Mouse (Mus musculus) skeletal muscle tissue, adult 2 months (tissue): ENCODE measurements around the gene Mapk1ip1.

Source experiments
- DNase-seq: peaks from one replicate; pipeline ENCODE4 v3.0.0-alpha.2; 2012; ENCODE audit warnings: low read depth, low spot score

The Mapk1ip1 gene

DNA sequence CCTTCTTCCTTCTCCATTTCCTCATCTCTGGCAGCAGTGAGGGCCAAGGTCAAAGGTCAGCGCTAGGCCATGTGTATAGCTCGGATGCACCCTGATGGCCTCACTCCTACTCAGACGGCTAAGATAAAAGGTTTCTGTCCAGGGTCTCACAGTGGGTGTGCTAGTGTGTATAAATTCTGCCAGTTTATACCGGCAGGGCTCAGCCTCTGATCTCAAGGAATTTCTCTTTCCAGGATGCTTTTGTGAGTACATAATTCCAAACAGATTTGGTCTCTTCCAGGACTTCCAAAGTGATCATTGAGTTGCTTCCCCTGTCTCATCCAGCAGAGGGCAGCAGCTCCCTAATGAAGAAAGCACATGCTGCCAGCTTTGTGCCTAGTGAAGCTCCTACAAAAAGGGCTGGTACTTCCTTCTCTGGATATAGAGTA lies 5.5 kb downstream of the Mapk1ip1 start:
- peak; percentile 66 for DNase-seq

DNA sequence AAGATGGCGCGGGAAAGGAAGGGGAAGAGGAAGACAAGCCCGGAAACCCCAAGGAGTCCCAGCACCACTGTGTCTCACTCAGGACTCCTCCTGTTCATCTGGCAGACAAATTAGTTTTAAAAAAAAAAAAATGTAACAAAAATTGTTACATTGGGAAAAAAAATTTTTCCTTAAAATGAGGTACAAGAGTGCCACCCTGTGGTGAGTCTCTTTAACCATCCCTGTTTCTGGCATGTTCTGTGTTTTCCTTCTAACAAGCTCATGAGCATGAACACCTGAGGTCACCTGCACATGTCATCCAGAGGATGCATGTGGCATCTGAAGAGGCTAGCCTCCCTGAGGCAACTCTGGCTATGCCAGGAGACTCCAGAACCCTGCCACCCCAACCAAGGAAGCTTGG lies 11.0 kb downstream of the Mapk1ip1 start:
- DNase-seq: no peak

DNA sequence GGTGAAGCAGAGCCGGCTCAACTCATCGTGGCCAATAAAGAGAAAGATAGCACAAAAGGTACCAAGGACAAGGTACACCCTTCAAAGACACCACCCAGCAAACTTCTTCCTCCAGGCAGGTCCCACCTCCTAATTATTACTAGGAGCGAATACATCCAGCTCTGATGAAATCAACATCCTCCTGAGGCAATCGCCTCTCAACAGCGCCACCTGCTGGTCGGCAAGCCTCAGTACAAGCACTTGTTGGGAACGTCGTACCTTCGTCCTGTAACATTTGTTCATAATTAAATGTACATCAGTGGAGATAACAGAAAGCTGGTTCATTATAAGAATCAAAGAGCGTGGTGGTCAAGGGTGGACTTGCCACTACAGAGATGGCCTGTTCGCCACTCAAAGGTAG lies 18.3 kb downstream of the Mapk1ip1 start:
- peak; percentile 40 for DNase-seq

DNA sequence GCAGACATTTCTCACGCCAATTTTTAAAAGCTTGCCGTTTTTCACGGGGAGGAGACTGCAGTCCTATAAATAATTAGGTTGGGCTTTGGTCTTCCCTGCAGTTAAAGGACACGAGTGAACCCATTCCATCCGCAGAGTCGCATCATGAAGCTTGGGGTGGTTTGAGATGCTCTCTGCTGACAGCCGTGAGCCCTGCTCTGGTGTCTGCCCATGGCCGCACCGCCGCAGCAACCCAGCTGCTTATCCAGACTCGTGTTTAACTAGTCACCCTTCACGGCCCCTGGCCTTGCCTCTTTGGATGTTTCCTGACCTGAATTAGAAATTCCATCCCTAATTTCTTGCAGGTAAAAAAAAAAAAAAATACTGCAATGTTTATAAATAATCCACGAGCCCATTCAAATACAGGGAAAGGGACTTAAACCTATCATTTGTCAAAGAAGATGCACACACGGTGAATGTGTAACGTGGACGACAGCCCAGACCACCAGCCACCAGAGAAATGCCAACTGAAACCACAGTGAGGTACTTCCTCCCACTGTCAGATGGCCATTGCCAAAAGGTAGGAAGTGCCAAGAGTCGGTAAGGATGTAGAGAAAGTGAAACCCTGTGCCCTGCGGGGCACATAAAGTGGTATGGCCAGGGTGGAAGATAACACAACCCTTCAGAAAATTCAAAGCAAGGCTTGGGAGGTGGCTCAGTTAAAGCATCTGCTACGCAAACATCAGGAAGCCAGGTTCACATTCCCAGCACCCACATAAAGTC lies 20.9 kb downstream of the Mapk1ip1 start:
- DNase-seq: no peak

DNA sequence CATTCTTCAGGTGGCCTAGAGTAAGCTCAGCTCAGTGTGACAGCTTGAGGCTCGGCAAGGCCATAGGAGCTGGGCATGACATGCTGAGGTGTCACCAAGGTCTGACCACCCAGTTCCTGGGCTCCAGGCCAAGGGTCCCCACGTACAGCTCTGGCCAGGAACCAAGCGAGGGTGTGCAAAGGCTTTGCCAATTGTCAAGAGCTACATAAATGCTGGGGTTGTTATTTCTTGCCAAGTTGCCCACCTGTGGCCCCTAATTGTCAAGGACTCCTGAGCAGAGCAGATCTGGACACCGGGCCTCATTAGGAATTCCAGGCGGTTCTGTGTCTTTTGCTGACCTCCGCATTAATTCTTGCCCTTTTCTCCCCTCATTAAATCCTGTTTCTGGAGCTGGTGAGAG lies 21.6 kb downstream of the Mapk1ip1 start:
- DNase-seq: no peak

DNA sequence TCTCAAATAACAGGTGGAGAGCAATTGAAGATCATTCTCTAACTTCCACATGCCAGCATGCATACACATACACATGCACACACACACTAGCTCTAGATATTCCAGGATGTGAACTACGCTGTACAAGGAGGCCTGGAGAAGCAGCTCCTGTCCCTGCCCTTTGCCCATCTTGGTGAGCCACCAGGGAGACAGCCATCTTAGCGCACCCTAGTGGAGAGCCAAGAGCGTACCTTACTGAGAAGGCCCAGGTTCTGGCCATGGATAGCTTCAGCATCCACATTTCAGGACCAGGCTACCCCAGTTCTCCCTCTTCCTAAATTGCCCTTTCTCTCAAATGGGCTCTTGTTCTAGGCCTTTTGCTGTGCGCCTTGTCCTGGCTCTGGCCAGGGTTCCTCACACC lies 27.8 kb downstream of the Mapk1ip1 start:
- DNase-seq: no peak

DNA sequence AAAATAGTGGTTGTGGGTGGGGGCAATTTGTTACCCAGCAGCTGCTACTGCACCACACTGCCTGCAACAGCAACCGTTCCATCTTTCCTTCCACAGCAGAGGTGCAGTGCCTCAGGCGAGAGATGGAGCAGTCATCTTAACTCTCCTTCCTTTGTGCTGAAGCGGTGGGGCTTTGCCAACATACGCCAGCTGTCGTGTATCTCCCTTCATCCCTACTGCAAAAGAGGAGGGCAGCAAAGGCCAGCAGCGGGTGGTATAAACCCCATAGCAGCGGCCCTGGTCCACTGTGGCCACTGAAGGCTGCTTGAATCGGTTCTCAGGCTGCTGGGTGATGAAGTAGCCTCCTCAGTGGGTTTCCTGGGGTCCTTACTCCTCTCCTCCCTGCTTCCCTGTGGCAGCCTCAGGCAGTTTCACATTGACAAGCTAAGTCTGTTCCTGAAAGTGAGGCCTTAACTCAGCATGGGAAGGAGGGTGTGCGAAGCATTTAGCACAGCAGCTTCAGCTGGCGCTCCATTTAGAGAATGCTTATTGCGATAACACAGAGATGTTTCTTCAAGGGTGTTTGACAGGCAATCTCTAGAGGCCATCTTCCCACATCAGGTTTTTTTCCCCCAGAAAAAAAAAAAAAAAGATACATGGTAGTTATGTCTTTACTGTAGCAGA lies 32.7 kb downstream of the Mapk1ip1 start:
- DNase-seq: no peak

DNA sequence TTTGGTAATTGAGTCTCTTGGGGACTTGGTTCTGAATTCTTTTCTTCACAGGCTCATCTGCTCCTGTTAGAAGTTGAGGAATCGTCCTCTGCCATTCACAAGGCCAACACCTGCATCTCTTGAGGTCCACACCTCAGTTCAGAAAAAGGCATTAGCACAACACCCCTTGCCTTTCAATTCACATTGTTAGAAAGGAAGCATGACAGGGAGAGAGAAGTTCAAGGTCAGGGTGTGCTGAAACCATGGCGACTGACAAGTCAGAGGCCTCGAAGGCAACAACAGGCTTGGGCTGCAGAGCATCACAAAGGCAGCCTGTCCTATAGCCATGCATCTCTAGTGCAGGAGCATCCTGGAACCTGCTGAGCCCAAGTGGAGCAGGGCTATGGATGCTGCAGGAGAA lies 38.9 kb downstream of the Mapk1ip1 start:
- DNase-seq: no peak

DNA sequence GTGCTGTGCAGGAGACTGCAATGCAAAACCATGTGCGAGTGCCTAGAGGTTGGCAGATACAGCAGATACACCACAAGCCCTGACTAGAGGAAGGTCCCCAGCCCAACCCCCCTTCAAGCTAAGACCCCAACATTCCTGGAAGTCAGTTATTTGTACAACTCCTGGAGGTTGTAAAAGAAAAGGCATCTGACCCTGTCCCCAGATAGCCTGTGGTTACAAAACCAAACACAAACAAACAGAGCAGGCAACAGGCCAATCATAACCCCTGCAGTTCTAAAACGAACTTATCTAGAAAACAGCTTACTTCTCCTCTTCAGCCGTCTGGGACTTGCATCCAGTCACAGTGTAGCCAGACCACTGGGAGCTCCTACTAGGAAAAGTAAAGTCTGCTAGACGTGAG lies 42.7 kb downstream of the Mapk1ip1 start:
- no peak for DNase-seq

DNA sequence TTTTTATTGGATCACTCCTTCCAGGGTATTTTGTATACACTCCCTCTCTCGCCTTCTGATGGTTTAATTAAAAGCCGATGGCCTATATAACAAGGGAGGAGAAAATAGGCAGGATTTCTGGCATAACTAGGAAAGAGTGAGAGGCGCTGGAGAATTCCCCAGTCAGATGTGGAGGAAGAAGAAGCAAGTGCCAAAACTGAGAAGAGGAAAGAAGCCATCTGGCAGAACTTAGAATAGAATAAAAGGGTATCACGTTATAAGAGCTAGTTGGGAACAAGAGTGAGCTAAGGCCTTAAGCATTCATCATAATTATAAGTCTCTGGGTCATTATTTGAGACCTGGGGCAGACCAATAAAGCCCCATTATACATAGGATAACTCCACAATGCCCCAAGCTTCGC lies 58.0 kb downstream of the Mapk1ip1 start:
- DNase-seq: no peak
